Mouse (Mus musculus) brown adipose tissue, adult 24 weeks (tissue): ENCODE data around the gene Syncrip. TPM values are rescaled to one million over a fixed set of nuclear protein-coding genes. Genes with fewer than 3 reads are reported as not detected.
"Not testable (repeated sequence)": the region's sequence is repeated elsewhere in the genome, so short reads cannot be mapped to it uniquely, and the experiment has no call there.

ENCODE experiments used
- H3K27ac ChIP-seq: fragments of 200-500 bp; replicated peaks from 2 replicates; pipeline ENCODE4 v1.5.1; 2012; ENCODE audit warnings: low read depth, mild to moderate bottlenecking, low read length
- H3K4me1 ChIP-seq: fragments of 200-500 bp; 2 replicates; pipeline ENCODE4 v1.6.1; 2012; ENCODE audit warnings: low read length, mixed read lengths; ENCODE audit not compliant: control insufficient read depth, insufficient read depth, insufficient read length
- H3K4me3 ChIP-seq: fragments of 200-500 bp; 2 replicates; pipeline ENCODE4 v1.5.1; 2012; ENCODE audit warnings: low read depth, mild to moderate bottlenecking, low read length, moderate library complexity; ENCODE audit not compliant: insufficient read depth
- polyA plus RNA-seq: library from polyadenylated mRNA; stranded (reverse); fragments of >200 nt; gene quantifications from 2 replicates; pipeline ENCODE4 v1.2.4, GENCODE M21; 2012; ENCODE audit not compliant: missing spikeins, insufficient read depth, insufficient read length

The Syncrip gene
- polyA plus RNA-seq, 1 experiment, result 101 TPM

- Histone ChIP-seq H3K4me1 (no peaks in the 10 kb centered on the region), H3K4me3 (no peak overlapping the region), H3K27ac (no peak overlapping the region)
Observed at GRCm38 (mm10) chr9:88516361-88516995, 34.1 kb upstream of the Syncrip start.

- Histone ChIP-seq H3K4me3 (no peak overlapping the region), H3K27ac (no peak overlapping the region), H3K4me1 (no peaks in the 10 kb centered on the region)
Observed at GRCm38 (mm10) chr9:88515546-88515945, 33.2 kb upstream of the Syncrip start.

GRCm38 (mm10) chr9:88501846-88502245, 19.5 kb upstream of the Syncrip start:
- Histone ChIP-seq H3K4me3 (no peak overlapping the region), H3K27ac (no peak overlapping the region), H3K4me1 (no peaks in the 10 kb centered on the region)

- Histone ChIP-seq H3K27ac (no peak overlapping the region), H3K4me3 (no peak overlapping the region), H3K4me1 (no peaks in the 10 kb centered on the region)
Observed at GRCm38 (mm10) chr9:88500112-88500511, 17.7 kb upstream of the Syncrip start.

- Histone ChIP-seq H3K27ac (no peak overlapping the region), H3K4me1 (no peaks in the 10 kb centered on the region), H3K4me3 (no peak overlapping the region)
Observed at GRCm38 (mm10) chr9:88492522-88492921, 10.1 kb upstream of the Syncrip start.

- H3K4me3 ChIP-seq, result no peak overlapping the region
- no peaks in the 10 kb centered on the region for H3K4me1 ChIP-seq
- no peak overlapping the region for H3K27ac ChIP-seq
Observed at GRCm38 (mm10) chr9:88484531-88484930, 2.2 kb upstream of the Syncrip start.

DNA sequence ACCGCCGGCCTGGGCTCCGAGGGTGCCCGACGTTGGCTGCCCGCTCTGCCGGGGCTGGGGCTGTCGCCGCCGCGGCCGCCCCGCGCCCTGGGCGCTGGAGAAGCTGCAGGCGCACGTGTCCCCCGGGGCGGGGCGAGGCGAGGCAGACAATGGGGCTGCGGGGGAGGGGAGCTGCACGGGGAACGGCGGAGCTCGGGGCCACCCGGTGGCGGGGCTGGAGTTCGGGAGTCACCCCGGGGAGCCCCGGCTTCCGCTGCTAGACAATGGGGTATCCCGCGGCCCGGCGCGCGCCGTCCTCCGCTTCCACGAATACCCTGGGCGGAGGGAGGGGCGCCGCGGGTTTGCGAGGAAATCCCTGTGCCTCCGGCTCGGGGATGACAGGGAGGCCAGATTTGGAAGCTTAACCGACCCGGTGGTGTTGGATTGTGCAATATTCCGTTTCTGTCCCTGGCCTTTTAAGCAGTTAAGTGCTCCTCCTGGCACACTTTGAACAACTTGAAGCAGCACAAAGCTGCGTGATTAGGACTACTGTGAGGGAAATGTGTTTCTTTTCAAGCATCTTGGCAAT, 539 bp upstream of the Syncrip start:
- Histone ChIP-seq H3K4me3 (peak overlapping the region; percentile 85), H3K4me1 (no peaks in the 10 kb centered on the region), H3K27ac (peak overlapping the region; percentile 86)

- Histone ChIP-seq H3K4me3 (peak overlapping the region; percentile 93), H3K4me1 (no peaks in the 10 kb centered on the region), H3K27ac (peak overlapping the region; percentile 87)
Observed at GRCm38 (mm10) chr9:88481791-88482160, 598 bp downstream of the Syncrip start.

- Histone ChIP-seq H3K27ac (peak overlapping the region; percentile 87), H3K4me1 (no peaks in the 10 kb centered on the region), H3K4me3 (peak overlapping the region; percentile 93)
Observed at GRCm38 (mm10) chr9:88481061-88481790, 1.1 kb downstream of the Syncrip start.

DNA sequence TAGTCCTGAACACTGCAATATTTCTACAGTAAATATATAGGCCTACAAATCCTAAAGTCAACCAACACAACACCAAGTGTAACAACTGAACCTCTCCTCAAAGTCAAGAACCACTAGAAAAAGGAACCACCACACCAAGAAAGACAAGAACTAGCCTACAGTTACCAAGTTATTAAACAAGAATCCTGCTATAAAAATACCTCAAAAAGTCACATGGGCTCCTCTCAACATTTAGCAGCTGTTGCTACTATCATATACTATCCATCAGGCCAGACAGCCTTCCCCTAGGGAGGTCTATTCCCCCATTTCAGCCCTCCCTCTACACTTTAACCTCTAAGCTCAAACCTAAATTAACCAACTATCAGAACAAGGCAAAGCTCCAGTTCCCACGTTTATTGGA, 2.3 kb downstream of the Syncrip start:
- Histone ChIP-seq H3K4me3 (no peak overlapping the region), H3K4me1 (no peaks in the 10 kb centered on the region), H3K27ac (no peak overlapping the region)

- no peaks in the 10 kb centered on the region for H3K4me1 ChIP-seq
- no peak overlapping the region for H3K27ac ChIP-seq
- H3K4me3 ChIP-seq, result no peak overlapping the region
Observed at GRCm38 (mm10) chr9:88476138-88476537, 6.2 kb downstream of the Syncrip start.

DNA sequence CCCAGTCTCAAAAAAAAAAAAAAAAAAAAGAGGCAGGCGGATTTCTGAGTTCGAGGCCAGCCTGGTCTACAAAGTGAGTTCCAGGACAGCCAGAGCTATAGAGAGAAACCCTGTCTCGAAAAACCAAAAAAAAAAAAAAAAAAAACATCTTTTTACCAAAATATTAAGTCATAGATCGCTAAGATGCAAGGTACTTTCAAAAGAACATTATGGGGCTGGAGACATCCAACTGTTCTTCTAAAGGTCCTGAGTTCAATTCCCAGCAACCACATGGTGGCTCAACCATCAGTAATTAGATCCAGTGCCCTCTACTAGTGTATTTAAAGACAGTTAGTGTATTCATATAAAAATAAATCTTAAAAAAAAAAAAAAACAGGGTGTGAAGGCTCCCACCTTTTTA, 21.4 kb downstream of the Syncrip start:
- H3K4me3 ChIP-seq, H3K4me1 ChIP-seq, H3K27ac ChIP-seq: not testable (repeated sequence)

- Histone ChIP-seq H3K4me1 (peaks cover 5% of the 10 kb centered on the region), H3K4me3 (no peak overlapping the region), H3K27ac (no peak overlapping the region)
Observed at GRCm38 (mm10) chr9:88439991-88440390, 42.4 kb downstream of the Syncrip start.

DNA sequence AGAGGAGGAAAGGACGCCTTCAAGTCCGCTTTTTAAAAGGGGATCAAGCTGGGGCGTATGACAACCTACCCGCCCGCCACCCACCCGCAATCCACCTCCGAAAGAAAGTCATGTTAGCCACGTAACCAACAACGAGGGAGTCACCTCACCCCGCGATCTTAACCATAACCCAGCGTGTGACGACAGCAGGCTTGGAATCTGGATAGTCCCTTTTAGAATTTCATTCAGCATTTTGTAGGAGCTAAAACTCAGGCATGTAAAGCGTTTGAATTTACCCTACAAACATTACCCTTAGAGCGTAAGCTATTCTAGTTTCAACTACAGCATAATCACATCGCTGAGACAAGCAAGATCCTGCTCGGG, 43.2 kb downstream of the Syncrip start:
- Histone ChIP-seq H3K4me3 (peak overlapping the region; percentile 97), H3K4me1 (peaks cover 5% of the 10 kb centered on the region), H3K27ac (peak overlapping the region; percentile 44; the same call in 1 of the 2 replicates)

- Histone ChIP-seq H3K4me3 (peak within 1 kb of the TSS; percentile 97), H3K27ac (peak within 1 kb of the TSS; percentile 64), H3K4me1 (peaks cover 5% of the 10 kb centered on the region)
Observed at GRCm38 (mm10) chr9:88438555-88439237, 43.7 kb downstream of the Syncrip start, which contains the start of gene Snx14. TSS of gene Snx14 (minus strand) at chr9:88438958.
